Mouse (Mus musculus): ENCODE results near the gene Chd4.

DNA sequence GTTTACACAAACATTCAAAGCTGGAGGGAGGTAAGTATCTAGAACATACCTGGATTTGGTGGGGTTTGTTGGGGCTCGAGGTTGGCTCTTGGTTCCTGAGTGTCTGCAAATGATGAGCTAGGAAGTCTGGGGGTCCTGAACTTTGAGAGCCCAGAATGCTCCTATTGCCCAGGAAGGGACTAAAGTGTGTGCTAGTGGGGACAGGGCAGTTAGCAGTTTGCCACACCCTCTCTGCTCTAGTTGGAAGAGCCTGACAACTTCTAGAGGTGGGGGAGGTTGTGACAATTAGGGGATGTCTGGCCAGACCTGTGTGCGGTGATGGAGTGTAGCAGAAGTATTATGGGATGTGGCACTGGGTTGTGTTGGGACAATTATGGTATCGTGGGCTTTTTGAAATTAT is 938 bp upstream of the Chd4 start:
- TF ChIP-seq TAL1 (IDR thresholded peaks at IDR 0.05; ENCODE audit: low read length), result no peak
- no peak for TF ChIP-seq GATA1 (IDR thresholded peaks at IDR 0.05; ENCODE audit: low read length)
